Mouse (Mus musculus): ENCODE results near the gene Vamp4.

- TF ChIP-seq POLR2A (IDR thresholded peaks at IDR 0.05; ENCODE audit: insufficient read length, low read depth) (no peak), E2F4 (IDR thresholded peaks at IDR 0.05; ENCODE audit: insufficient read depth) (no peak)
These were observed 69.5 kb downstream of the Vamp4 start for GRCm38 (mm10) chr1:162639861-162640260.
